Mouse (Mus musculus): Measurements from ENCODE around the gene Dst. TPM values are rescaled to one million over a fixed set of nuclear protein-coding genes. Genes with fewer than 3 reads are reported as not detected.
A peak's percentile ranks its signal among the peaks of the same experiment; 100 is the strongest.

Gene Dst
- polyA plus RNA-seq, 1 experiment = 55.8 TPM

DNA sequence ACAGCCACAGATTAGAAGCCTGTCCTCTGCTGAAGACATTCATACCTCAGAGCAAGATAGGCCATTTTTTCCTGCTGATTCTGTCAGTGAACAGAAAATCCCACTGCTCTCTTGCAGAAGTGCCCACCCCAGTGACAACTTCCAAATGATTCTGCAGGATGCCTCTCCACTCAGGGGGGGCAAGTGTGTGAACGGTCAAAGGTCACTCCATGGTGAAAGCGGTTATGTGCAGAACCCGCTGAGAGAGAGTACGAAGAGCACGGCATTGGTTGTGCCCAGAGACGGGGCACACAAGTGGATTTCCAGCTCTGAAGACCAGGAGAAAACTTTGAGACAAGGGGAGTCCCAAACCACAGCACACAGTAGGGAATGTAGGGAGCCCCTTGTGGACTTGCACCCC, 330.2 kb downstream of the Dst start:
- no peaks in the 10 kb centered on the region for H3K27me3 ChIP-seq (replicated peaks; ENCODE audit: control insufficient read depth, insufficient read depth, low read length)
- DNase-seq = peak; percentile 68
- H3K4me1 ChIP-seq (ENCODE audit: control insufficient read depth, insufficient read depth, low read length) = peaks cover 22% of the 10 kb centered on the region
- peak overlapping the region; percentile 6; the same call in 1 of the 2 replicates for H3K27ac ChIP-seq (ENCODE audit: insufficient read depth, low read depth, low read length)
- no peak for TF ChIP-seq POLR2A (IDR thresholded peaks at IDR 0.05; ENCODE audit: low read depth, low read length)
- no peak for TF ChIP-seq CTCF (conservative IDR thresholded peaks at IDR 0.05; ENCODE audit: insufficient read depth, insufficient read length, low read depth, low read length)
- H3K4me3 ChIP-seq (ENCODE audit: insufficient read depth, low read depth, low read length) = peak overlapping the region; percentile 8; the same call in 1 of the 2 replicates
- no peaks in the 10 kb centered on the region; the same call in 1 of the 2 replicates for H3K36me3 ChIP-seq (ENCODE audit: control insufficient read depth, insufficient read depth, low read length)
- 65% methylated on average over 6 of the region's 6 CpGs for WGBS

DNA sequence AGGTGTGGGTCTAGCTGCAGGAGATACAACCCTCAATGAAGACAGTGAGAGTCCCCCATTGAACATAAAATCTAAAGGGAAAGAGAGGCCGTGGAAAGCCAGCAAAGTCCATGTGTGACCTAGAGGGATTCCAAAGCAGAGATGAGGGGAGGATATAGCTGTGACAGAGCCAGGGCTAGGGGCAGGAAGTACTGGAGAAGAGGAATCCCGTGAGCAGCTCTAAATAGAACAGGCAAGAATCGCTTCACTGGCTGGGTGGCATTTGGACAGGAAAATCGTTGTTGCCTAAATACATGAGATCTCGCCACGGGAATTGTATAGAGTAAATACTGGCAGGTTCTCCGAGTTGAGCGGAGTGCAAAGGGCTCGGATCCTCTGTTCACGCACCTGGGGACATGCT, 336.7 kb downstream of the Dst start:
- WGBS = 38% methylated on average over 10 of the region's 10 CpGs
- no peaks in the 10 kb centered on the region for H3K4me1 ChIP-seq (ENCODE audit: control insufficient read depth, insufficient read depth, low read length)
- peak; percentile 30 for DNase-seq
- H3K27ac ChIP-seq (ENCODE audit: insufficient read depth, low read depth, low read length) = no peak overlapping the region
- H3K36me3 ChIP-seq (ENCODE audit: control insufficient read depth, insufficient read depth, low read length) = peaks cover 5% of the 10 kb centered on the region; the same call in 1 of the 2 replicates
- H3K4me3 ChIP-seq (ENCODE audit: insufficient read depth, low read depth, low read length) = no peak overlapping the region
- no peaks in the 10 kb centered on the region for H3K27me3 ChIP-seq (replicated peaks; ENCODE audit: control insufficient read depth, insufficient read depth, low read length)
- no peak for TF ChIP-seq CTCF (conservative IDR thresholded peaks at IDR 0.05; ENCODE audit: insufficient read depth, insufficient read length, low read depth, low read length)
- TF ChIP-seq POLR2A (IDR thresholded peaks at IDR 0.05; ENCODE audit: low read depth, low read length) = no peak

DNA sequence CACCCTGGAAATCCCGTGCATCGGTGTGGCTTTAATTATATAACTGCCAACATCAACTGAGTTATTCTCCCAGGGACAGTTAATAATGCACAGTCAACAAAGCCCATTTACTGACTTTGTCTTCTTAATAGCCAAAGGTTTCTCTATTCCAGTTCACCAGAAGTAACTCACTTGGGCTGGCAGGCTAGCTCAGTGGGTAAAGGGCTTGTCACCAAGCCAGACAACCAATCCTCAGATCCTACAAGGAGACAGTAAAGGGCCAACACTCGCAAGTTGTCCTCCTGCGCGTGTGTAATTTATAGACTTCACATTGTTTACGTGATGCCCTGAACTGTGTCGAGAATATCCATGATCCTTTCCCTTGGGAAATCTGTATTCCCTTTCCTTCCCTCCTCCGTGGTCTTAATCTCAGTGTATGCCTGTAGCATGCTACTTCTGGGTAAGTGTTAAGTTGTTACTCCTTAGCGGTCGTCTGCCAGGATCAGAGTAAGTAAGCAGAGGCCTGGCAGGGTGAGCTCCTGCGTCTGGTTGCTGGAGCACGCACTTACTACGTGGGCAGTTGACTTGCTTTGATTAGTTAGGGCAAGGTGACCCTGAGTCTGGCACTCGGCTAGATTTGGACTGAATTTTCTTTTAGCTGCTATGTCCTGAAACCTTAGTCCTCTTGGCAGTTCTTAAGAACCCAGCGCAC, 338.1 kb downstream of the Dst start:
- Histone ChIP-seq H3K27ac (ENCODE audit: insufficient read depth, low read depth, low read length) (peak overlapping the region; percentile 27), H3K4me3 (ENCODE audit: insufficient read depth, low read depth, low read length) (no peak overlapping the region), H3K4me1 (ENCODE audit: control insufficient read depth, insufficient read depth, low read length) (no peaks in the 10 kb centered on the region), H3K36me3 (ENCODE audit: control insufficient read depth, insufficient read depth, low read length) (peaks cover 7% of the 10 kb centered on the region), H3K27me3 (replicated peaks; ENCODE audit: control insufficient read depth, insufficient read depth, low read length) (no peaks in the 10 kb centered on the region)
- peak; percentile 43 for DNase-seq
- no peak for TF ChIP-seq POLR2A (IDR thresholded peaks at IDR 0.05; ENCODE audit: low read depth, low read length)
- no peak for TF ChIP-seq CTCF (conservative IDR thresholded peaks at IDR 0.05; ENCODE audit: insufficient read depth, insufficient read length, low read depth, low read length)
- 65% methylated on average over 15 of the region's 15 CpGs for WGBS

DNA sequence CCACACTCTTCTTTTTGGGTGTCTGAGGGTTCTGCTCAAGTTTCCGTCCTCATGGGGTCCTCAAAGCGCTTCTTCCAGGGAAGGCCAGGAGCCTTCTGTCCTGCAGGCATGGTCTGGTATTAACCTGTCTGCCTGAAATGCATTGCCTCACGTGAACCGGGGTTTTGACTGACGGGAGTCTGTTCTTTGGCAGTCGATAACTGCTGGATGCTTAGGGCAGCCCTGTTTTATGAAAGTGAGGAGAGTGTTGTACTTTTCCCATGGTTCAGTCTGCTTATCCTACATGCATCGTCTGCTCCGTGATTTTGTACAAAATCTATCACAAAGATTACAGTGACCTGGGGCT, 338.6 kb downstream of the Dst start:
- peak overlapping the region; percentile 7 for H3K27ac ChIP-seq (ENCODE audit: insufficient read depth, low read depth, low read length)
- DNase-seq = peak; percentile 27
- H3K36me3 ChIP-seq (ENCODE audit: control insufficient read depth, insufficient read depth, low read length) = peaks cover 7% of the 10 kb centered on the region
- TF ChIP-seq POLR2A (IDR thresholded peaks at IDR 0.05; ENCODE audit: low read depth, low read length) (no peak), CTCF (conservative IDR thresholded peaks at IDR 0.05; ENCODE audit: insufficient read depth, insufficient read length, low read depth, low read length) (no peak)
- no peaks in the 10 kb centered on the region for H3K4me1 ChIP-seq (ENCODE audit: control insufficient read depth, insufficient read depth, low read length)
- 74% methylated on average over 8 of the region's 8 CpGs for WGBS
- H3K27me3 ChIP-seq (replicated peaks; ENCODE audit: control insufficient read depth, insufficient read depth, low read length) = no peaks in the 10 kb centered on the region
- H3K4me3 ChIP-seq (ENCODE audit: insufficient read depth, low read depth, low read length) = no peak overlapping the region

DNA sequence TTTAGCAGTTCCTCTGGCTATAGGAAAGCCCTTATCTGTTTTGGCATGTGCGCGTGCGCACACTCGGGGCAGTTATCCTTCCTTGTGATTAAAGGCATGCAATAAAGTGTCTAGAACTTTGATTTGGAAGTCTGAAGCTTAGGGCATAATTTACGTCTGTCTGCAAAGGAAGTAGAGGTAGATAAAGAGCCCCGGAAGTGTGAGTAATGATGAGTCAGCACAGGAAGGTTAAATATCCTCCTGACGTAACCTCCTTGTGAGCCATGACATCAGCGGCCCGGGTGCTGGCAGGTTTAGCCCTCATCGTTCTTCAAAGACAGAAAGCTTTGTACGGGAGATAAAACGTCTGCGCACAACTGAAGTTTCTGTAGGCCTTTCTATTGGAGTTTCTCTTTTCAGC, 343.1 kb downstream of the Dst start:
- Histone ChIP-seq H3K27me3 (replicated peaks; ENCODE audit: control insufficient read depth, insufficient read depth, low read length) (no peaks in the 10 kb centered on the region), H3K36me3 (ENCODE audit: control insufficient read depth, insufficient read depth, low read length) (peaks cover 7% of the 10 kb centered on the region), H3K27ac (ENCODE audit: insufficient read depth, low read depth, low read length) (no peak overlapping the region), H3K4me3 (ENCODE audit: insufficient read depth, low read depth, low read length) (no peak overlapping the region), H3K4me1 (ENCODE audit: control insufficient read depth, insufficient read depth, low read length) (no peaks in the 10 kb centered on the region)
- DNase-seq = no peak
- TF ChIP-seq POLR2A (IDR thresholded peaks at IDR 0.05; ENCODE audit: low read depth, low read length) = no peak
- TF ChIP-seq CTCF (conservative IDR thresholded peaks at IDR 0.05; ENCODE audit: insufficient read depth, insufficient read length, low read depth, low read length) = no peak
- WGBS = 77% methylated on average over 13 of the region's 13 CpGs

DNA sequence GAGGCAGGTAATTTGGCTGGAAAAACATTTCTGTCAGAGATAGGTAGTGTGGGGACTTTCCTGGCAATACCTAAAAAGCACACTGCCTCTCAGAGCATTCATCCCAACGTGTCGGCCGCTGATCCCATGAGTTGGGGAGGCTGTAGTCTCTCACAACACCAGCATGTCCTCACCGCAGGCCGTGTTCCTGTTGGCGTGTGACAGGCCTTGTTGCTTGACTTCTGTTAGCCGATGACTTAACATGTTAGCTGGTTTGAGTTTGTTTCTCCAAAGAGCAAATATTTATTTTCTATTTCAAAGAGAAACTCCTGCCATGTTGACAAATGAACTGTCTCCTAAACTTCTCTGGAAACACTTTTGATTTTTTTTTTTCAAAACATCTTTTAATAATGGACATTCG, 344.2 kb downstream of the Dst start:
- TF ChIP-seq CTCF (conservative IDR thresholded peaks at IDR 0.05; ENCODE audit: insufficient read depth, insufficient read length, low read depth, low read length) = no peak
- TF ChIP-seq POLR2A (IDR thresholded peaks at IDR 0.05; ENCODE audit: low read depth, low read length) = no peak
- Histone ChIP-seq H3K4me1 (ENCODE audit: control insufficient read depth, insufficient read depth, low read length) (no peaks in the 10 kb centered on the region), H3K27ac (ENCODE audit: insufficient read depth, low read depth, low read length) (no peak overlapping the region), H3K27me3 (replicated peaks; ENCODE audit: control insufficient read depth, insufficient read depth, low read length) (no peaks in the 10 kb centered on the region), H3K36me3 (ENCODE audit: control insufficient read depth, insufficient read depth, low read length) (peaks cover 11% of the 10 kb centered on the region), H3K4me3 (ENCODE audit: insufficient read depth, low read depth, low read length) (no peak overlapping the region)
- WGBS = 93% methylated on average over 8 of the region's 8 CpGs
- no peak for DNase-seq

DNA sequence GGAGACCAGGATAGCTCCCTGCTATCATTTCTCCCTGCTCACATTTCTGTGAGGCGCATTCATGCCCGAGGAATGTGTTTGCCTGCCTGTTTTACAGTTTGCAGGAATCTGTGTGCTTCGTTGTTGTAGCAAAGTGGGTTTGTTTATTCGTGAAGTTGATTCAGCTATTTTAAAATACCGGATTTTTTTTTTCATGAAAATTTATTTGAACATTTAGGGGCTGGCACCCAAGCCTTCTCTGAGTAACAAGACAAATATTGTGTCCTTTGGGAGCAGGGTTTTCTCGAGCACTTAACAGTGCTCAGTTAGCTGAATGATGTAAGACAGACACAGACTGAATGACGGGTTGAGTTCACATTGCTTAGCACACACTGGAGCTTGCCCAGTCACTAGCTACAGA, 345.9 kb downstream of the Dst start:
- no peak for DNase-seq
- H3K36me3 ChIP-seq (ENCODE audit: control insufficient read depth, insufficient read depth, low read length) = peaks cover 15% of the 10 kb centered on the region
- WGBS = 70% methylated on average over 7 of the region's 7 CpGs
- H3K27me3 ChIP-seq (replicated peaks; ENCODE audit: control insufficient read depth, insufficient read depth, low read length) = no peaks in the 10 kb centered on the region
- no peak overlapping the region for H3K27ac ChIP-seq (ENCODE audit: insufficient read depth, low read depth, low read length)
- no peak for TF ChIP-seq POLR2A (IDR thresholded peaks at IDR 0.05; ENCODE audit: low read depth, low read length)
- TF ChIP-seq CTCF (conservative IDR thresholded peaks at IDR 0.05; ENCODE audit: insufficient read depth, insufficient read length, low read depth, low read length) = no peak
- H3K4me1 ChIP-seq (ENCODE audit: control insufficient read depth, insufficient read depth, low read length) = no peaks in the 10 kb centered on the region
- H3K4me3 ChIP-seq (ENCODE audit: insufficient read depth, low read depth, low read length) = no peak overlapping the region

Measured in kidney, adult 2 months (tissue).